Mouse (Mus musculus): ENCODE measurements around the gene Mrm1. TPM values are rescaled to one million over a fixed set of nuclear protein-coding genes. Genes with fewer than 3 reads are reported as not detected.
"Not testable (repeated sequence)": the region's sequence is repeated elsewhere in the genome, so short reads cannot be mapped to it uniquely, and the experiment has no call there.

The Mrm1 gene
- 10 to 100 TPM; 14.7 to 22.1 TPM for total RNA-seq (2021)
- long read RNA-seq, experiment 1, transcript Mrm1-201 (5 exons, 2,477 nt) = major isoform, 26 of 35 reads
- long read RNA-seq, experiment 1, partial matches to known transcripts = 8 of 35 reads
- long read RNA-seq, experiment 1, other reads (novel, unspliced or antisense) = 1 of 35 reads
- long read RNA-seq, experiment 2, transcript Mrm1-201 (5 exons, 2,477 nt) = major isoform, 9 of 10 reads
- long read RNA-seq, experiment 2, partial matches to known transcripts = 1 of 10 reads
- long read RNA-seq, experiment 2, other reads (novel, unspliced or antisense) = 0 of 10 reads

GRCm38 (mm10) chr11:84818961-84819692, at the start of gene Mrm1:
Gene Mrm1 (minus strand): TSS chr11:84819515.
- peak; percentile 98 to 99 for DNase-seq

- no peak for DNase-seq
Measured at GRCm38 (mm10) chr11:84868786-84869259, 49.5 kb upstream of the Mrm1 start.

DNA sequence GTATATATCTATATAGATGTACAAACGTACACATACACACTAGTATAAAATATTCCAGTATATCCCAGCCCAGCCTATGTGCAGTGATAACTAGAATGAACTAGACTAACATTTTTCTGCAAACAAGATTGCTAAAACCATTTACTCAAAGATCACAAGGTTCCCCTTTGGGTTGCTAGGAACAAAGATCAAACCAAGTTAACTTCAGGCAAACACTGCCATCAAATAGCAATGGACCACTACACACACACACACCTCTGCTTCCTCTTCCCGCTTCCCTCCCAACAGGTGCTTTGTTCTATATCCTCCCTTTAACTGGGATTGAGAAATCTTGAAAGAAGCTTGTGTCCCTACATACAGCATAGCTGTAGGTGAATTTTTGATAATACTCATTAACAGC, 48.3 kb upstream of the Mrm1 start:
- no peak for DNase-seq

DNA sequence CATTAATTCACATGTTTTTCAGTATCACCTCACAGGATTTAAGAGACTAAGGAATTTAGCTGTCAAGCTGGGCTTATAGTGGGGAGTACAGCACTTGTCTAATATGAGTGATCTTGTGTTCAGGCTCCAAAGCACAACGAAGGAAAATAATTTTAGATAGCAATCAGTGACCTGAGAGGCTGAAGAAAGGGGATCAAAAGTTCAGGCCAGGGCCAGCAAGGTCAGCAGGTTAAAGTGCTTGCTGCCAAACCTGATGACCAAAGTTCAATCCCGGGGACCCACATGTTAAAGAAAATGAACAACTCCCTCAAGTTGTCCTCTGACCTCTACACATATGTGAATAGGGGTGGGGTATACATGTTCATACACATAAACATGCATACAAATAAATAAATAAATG, 46.0 kb upstream of the Mrm1 start:
- DNase-seq = no peak

DNA sequence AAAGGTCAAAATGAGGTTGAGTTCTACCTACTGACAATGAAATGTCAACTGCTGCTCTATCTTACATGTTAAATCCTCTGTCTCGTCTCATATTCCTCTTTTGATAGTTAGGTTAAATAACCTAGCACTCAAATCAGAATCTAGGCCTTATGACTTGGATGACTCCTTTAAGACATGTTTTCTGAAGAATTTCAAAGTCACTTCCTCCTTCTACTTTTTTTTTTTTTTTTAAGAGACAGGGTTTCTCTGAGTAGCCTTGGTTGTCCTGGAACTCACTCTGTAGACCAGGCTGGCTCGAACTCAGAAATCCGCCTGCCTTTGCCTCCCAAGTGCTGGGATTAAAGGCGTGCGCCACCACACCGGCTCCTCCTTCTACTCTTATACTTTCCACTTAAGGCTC, 36.0 kb upstream of the Mrm1 start:
- DNase-seq = no peak

GRCm38 (mm10) chr11:84847475-84848090, 28.3 kb upstream of the Mrm1 start:
- peak; percentile 74 to 78 for DNase-seq

- DNase-seq = no peak
Measured at GRCm38 (mm10) chr11:84846741-84847474, 27.6 kb upstream of the Mrm1 start.

GRCm38 (mm10) chr11:84839330-84839729, 20.0 kb upstream of the Mrm1 start:
- DNase-seq = no peak

DNA sequence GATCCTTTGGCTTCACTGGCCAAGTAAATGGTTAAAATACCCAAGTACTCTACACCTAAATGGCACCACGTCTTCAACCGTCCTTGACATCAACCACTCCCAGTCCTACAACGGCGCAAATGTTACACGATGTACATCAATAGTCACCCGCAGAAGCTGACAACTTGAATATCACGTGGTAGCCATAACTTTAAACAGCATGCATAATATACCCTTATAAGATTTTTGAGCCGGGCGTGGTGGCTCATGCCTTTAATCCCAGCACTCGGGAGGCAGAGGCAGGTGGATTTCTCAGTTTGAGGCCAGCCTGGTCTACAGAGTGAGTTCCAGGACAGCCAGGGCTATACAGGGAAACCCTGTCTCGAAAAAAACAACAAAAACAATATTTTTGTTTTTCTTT, 10.2 kb upstream of the Mrm1 start:
- not testable (repeated sequence) for DNase-seq

GRCm38 (mm10) chr11:84828516-84829399, 9.4 kb upstream of the Mrm1 start, which contains the start of gene Dhrs11:
Gene Dhrs11 (minus strand): TSS chr11:84828994.
- DNase-seq = peak; percentile 98

GRCm38 (mm10) chr11:84827901-84828503, 8.7 kb upstream of the Mrm1 start:
- DNase-seq = no peak

DNA sequence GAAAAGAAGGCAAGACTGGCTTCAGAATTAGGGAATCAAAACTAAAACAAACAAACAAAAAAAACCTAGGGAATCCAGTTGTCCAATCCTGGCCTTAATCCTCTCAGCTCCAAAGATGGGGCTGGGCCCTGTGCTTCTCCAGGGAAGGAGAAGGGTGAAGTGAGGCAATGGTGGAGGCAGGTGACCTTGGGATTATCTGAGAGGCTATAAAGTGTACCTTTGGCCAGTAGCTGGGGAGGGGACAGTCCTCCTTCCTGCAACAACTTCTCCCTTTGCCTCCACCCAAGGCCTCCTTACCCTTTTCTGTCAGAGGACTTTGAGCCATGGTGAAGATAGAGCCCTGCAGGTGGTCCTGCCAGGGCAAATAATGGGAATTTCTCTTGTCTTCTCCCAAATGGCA, 8.2 kb upstream of the Mrm1 start:
- no peak for DNase-seq

DNA sequence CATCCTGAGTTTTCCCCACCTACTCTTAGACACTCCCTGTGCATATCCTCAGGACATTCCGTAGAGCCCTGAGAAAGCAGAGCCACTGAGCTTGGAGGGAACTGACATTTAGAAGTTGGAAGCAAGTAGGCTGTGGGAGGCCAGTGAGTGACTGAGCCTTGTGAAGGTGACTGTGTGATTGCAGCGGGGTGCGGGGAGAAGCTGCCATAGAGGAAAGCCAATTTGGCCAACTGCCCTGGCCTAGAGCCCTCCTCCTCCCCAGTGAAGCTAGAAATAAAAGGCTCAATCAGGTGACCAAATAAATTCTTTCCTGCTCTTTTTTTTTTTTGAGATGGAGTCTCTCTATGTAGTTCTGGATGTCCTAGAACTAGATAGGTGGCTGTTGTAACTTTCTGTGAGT, 6.9 kb upstream of the Mrm1 start:
- DNase-seq = peak; percentile 90 to 93

GRCm38 (mm10) chr11:84825261-84825807, 6.0 kb upstream of the Mrm1 start:
- no peak for DNase-seq

DNA sequence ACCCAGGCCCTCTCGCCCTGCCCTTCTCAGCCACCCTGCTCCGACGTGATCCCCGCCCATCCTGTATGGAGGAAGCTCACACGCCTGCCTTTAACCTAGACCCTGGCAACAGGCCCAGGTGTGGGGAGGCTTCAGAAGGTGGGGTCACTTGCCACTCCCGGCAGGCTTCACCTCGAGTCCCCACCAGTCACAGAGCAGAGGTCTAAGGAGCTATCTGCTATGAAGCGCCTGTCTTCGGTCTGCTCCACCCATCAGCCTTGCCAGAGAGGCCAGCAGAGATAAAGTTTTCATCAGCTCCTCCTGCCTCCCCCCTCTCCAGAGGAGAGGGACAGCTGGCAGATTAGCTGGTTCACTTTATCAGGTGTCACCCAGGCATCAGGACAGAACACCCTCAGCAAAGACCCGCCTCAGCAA, 4.2 kb upstream of the Mrm1 start:
- peak in 1 of 2 experiments; percentile 27 for DNase-seq

GRCm38 (mm10) chr11:84822487-84822886, 3.2 kb upstream of the Mrm1 start:
- DNase-seq = no peak

DNA sequence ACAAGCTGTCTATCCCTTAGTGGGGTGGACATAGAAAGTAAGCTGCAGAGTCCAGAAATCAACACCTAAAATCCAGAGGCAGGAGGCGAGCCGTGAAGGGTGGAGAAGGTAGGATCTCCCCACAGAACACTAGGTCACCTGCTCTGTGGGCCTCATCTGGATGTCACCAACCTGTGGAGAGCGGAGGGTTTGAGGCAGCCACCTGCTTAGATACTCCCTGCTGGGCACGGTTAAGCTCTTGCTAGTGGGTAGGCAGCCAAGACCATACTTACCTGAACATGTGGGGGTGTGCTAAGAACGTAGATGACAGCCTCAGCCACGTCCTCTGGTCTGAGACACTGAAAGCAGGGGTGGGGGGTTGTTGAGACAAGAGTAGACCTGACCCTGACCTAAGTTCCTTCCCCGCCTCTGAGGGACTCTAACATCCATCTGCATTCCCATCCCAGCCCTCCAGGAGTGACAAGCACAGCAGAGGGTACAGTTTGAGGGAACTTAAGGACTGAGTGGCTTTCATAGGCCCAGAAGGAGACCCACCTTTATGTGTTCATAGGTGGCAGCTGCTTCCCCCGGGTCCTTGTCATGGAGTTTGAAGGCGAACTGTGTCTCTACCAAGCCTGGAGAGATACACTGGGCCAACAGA, 1.9 kb upstream of the Mrm1 start:
- no peak for DNase-seq

- peak; percentile 89 to 90 for DNase-seq
Measured at GRCm38 (mm10) chr11:84818085-84818960, 992 bp downstream of the Mrm1 start.

DNA sequence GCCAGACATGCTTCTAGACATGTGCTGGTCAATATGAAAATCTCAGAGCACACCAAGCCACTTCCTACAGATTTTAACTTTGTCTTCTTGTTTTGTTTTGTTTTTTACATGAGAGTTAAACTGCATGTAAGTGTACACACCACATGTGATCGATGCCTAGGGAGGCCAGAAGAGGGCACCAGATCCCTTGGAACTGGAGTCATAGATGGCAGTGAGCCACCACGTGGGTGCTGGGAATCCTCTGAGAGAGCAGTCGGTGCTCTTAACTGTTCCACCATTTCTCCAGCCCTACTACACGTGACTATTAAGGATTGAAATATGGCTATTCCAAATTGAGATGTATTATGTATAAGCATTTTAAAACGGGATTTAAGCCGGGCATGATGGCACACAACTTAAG, 2.0 kb downstream of the Mrm1 start:
- peak in 1 of 2 experiments; percentile 42 for DNase-seq

Data from adrenal gland, postnatal 36 days (tissue).